Mouse (Mus musculus) cortical plate, adult 2 months (tissue): ENCODE measurements around the gene Reep6. TPM values are rescaled to one million over a fixed set of nuclear protein-coding genes. Genes with fewer than 3 reads are reported as not detected.

ENCODE experiments used
- H3K27ac ChIP-seq: fragments of 200-500 bp; 2 replicates; pipeline ENCODE4 v1.5.1; 2012; ENCODE audit warnings: low read length, control low read depth, inconsistent platforms; ENCODE audit not compliant: insufficient read depth
- H3K4me1 ChIP-seq: fragments of 200-500 bp; 2 replicates; pipeline ENCODE4 v1.6.1; 2011; ENCODE audit warnings: low read length; ENCODE audit not compliant: control insufficient read depth, insufficient read depth
- H3K4me3 ChIP-seq: fragments of 200-500 bp; 2 replicates; pipeline ENCODE4 v1.5.1; 2011; ENCODE audit warnings: mild to moderate bottlenecking, low read length, control low read depth; ENCODE audit not compliant: insufficient read depth
- CTCF ChIP-seq: fragments of 200-500 bp; IDR thresholded peaks from 2 replicates; pipeline ENCODE4 v1.5.1; 2011; ENCODE audit warnings: mild to moderate bottlenecking, control low read depth, low read length; ENCODE audit not compliant: insufficient read depth; ENCODE audit errors: extremely low read depth
- POLR2A ChIP-seq: fragments of 200-500 bp; IDR thresholded peaks from 2 replicates; pipeline ENCODE4 v1.6.1; 2011; ENCODE audit warnings: mild to moderate bottlenecking, low read length, control low read depth; ENCODE audit not compliant: insufficient read depth; ENCODE audit errors: extremely low read depth
- polyA plus RNA-seq: library from polyadenylated mRNA; depleted of rRNA; stranded (reverse); fragments of >200 nt; gene quantifications from 2 replicates; pipeline ENCODE4 v1.2.3, GENCODE M21; 2012

Reep6 gene
- polyA plus RNA-seq, 1 experiment = 6.3 TPM

- no peak overlapping the region for H3K27ac ChIP-seq
- TF ChIP-seq CTCF = no peak
- H3K4me3 ChIP-seq = peak overlapping the region; percentile 48; the same call in 1 of the 2 replicates
- no peaks in the 10 kb centered on the region for H3K4me1 ChIP-seq
Measured at GRCm38 (mm10) chr10:80357994-80358639, 28.4 kb downstream of the Reep6 start.

GRCm38 (mm10) chr10:80363734-80364133, 34.0 kb downstream of the Reep6 start:
- no peak overlapping the region for H3K4me3 ChIP-seq
- H3K27ac ChIP-seq = no peak overlapping the region
- H3K4me1 ChIP-seq = no peaks in the 10 kb centered on the region
- TF ChIP-seq POLR2A = no peak
- no peak for TF ChIP-seq CTCF

- Histone ChIP-seq H3K4me1 (no peaks in the 10 kb centered on the region), H3K27ac (no peak overlapping the region), H3K4me3 (no peak overlapping the region)
- no peak for TF ChIP-seq CTCF
- TF ChIP-seq POLR2A = no peak
Measured at GRCm38 (mm10) chr10:80365736-80366135, 36.0 kb downstream of the Reep6 start.

GRCm38 (mm10) chr10:80367954-80368353, 38.2 kb downstream of the Reep6 start:
- no peaks in the 10 kb centered on the region for H3K4me1 ChIP-seq
- no peak overlapping the region for H3K27ac ChIP-seq
- TF ChIP-seq CTCF = no peak
- no peak for TF ChIP-seq POLR2A
- H3K4me3 ChIP-seq = no peak overlapping the region

DNA sequence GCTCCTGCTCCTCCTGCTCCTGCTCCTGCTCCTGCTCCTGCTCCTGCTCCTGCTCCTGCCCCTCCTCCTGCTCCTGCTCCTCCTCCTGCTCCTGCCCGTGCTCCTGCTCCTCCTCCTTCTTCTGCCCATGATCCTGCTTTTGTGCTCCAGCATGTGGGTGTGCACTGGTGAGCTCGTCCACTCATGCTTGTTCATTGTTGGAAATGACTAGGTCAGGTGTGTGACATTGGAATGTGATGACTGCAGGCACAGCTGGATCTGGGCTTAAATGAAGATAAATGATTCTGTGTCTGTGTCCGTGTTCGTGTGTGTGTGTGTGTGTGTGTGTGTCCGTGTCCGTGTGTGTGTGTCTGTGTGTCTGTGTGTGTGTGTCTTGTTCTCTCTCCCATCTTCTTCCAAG, 38.6 kb downstream of the Reep6 start:
- TF ChIP-seq POLR2A (no peak), CTCF (no peak)
- no peak overlapping the region for H3K4me3 ChIP-seq
- H3K27ac ChIP-seq = no peak overlapping the region
- H3K4me1 ChIP-seq = no peaks in the 10 kb centered on the region

DNA sequence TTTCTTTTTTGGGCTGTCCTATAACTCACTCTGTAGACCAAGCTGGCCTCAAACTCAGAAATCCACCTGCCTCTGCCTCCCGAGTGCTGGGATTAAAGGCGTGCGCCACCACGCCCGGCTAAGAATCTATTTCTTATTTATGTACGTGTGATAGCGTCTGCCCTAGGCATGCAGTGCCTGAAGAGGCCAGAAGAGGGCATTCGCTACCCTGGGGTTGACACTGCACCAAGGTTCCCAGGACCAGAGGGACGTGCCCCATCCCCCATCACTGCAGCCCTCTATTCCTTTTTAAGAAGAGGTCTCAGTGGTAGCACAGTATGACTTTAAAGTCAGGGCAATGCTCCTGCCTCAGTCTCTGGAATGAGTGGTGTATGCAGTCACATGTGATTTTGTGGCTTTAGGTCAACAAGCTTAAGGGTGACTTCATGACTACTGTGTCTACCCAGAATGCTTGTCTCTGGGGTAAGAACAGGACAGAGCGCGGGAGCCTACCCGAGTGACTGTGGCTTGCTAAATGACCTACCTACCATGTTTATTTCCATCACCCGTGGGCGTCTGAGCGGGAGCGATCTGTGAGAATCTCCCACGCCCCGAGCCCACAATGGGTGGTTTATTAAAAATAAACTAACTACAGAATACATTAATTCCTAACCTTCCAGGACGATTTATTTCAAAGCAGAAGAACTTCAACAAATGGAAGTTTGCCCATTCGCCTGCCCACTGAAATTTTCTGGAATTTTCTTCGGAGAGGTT, 40.4 kb downstream of the Reep6 start:
- no peak overlapping the region for H3K27ac ChIP-seq
- no peaks in the 10 kb centered on the region for H3K4me1 ChIP-seq
- TF ChIP-seq POLR2A = no peak
- TF ChIP-seq CTCF = 0 out of 2 replicates have a peak, but pooled peaks have one; percentile 8
- no peak overlapping the region for H3K4me3 ChIP-seq

DNA sequence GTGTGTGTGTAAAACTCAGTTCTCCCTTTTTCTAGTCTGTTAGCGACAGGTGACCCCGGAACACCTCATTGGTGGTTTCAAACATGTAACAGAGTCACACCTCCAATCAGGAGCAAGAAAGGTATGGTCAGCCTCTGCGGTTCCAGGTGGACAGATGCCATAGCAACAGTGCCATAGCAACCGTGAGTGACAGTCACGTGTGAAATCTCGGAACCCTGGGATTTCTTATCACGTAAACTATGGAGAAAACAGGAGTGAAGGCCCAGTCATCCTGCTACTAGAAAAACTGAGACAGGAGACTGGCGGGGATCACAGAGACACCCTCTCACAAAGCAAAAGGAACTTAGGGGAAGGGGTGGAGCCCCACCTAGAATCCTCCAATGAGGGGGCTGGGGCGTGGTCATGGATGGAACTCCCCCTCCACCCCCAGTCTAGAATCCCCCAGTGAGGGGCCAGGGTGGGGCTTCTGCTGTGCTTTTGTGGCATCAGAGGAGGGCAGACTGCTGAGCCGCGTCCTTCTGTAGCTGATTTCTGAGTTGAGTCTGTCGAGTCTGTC, 41.7 kb downstream of the Reep6 start:
- H3K4me1 ChIP-seq = no peaks in the 10 kb centered on the region
- no peak for TF ChIP-seq POLR2A
- no peak for TF ChIP-seq CTCF
- H3K4me3 ChIP-seq = no peak overlapping the region
- no peak overlapping the region for H3K27ac ChIP-seq

- no peaks in the 10 kb centered on the region for H3K4me1 ChIP-seq
- H3K27ac ChIP-seq = no peak overlapping the region
- H3K4me3 ChIP-seq = no peak overlapping the region
- no peak for TF ChIP-seq CTCF
- TF ChIP-seq POLR2A = no peak
Measured at GRCm38 (mm10) chr10:80371983-80372382, 42.2 kb downstream of the Reep6 start.

- no peak overlapping the region for H3K27ac ChIP-seq
- H3K4me3 ChIP-seq = no peak overlapping the region
- TF ChIP-seq POLR2A (no peak), CTCF (no peak)
Measured at GRCm38 (mm10) chr10:80372706-80373105, 43.0 kb downstream of the Reep6 start.

DNA sequence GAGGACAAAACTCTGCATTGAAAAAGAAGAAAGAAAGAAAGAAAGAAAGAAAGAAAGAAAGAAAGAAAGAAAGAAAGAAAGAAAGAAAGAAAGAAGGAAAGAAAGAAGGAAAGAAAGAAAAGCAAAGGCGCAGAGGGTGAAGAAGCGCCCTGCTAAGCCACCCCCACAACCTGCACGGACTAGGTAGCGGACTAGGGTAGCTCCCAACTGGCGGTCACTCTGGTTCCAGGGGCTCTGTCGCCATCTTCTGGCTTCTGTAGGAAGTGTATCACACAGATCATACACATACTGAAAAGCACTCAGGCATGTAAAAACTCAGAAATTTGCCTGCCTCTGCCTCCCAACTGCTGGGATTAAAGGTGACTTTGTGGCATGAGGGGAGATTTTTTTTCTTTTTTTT, 44.3 kb downstream of the Reep6 start:
- Histone ChIP-seq H3K4me1 (no peaks in the 10 kb centered on the region), H3K4me3 (no peak overlapping the region)
- TF ChIP-seq CTCF = peak; percentile 66
- no peak for TF ChIP-seq POLR2A

More at GRCm38 (mm10) chr10:80372706-80373105, 43.0 kb downstream of the Reep6 start:
- H3K4me1 ChIP-seq = no peaks in the 10 kb centered on the region

More for the DNA sequence above, 44.3 kb downstream of the Reep6 start:
- H3K27ac ChIP-seq = no peak overlapping the region
